Mouse (Mus musculus) lung, embryonic 15.5 days (tissue): Measurements from ENCODE around the gene Mov10l1. TPM values are rescaled to one million over a fixed set of nuclear protein-coding genes. Genes with fewer than 3 reads are reported as not detected.
A peak's percentile ranks its signal among the peaks of the same experiment; 100 is the strongest.

Experiments
- ATAC-seq: fragments of 200-750 bp; cut with Nextera tagmentation; 2 replicates; pipeline ENCODE4 v1.8.0; 2017; ENCODE audit warnings: moderate number of reproducible peaks, borderline replicate concordance; ENCODE audit not compliant: low FRiP score, low TSS enrichment; ENCODE audit errors: extremely low read depth
- H3K27ac ChIP-seq: fragments of 300-500 bp; sonication (generic); 2 replicates; pipeline ENCODE4 v1.5.1; 2015; ENCODE audit warnings: moderate library complexity, mild to moderate bottlenecking, inconsistent platforms
- H3K27me3 ChIP-seq: fragments of 300-500 bp; sonication (generic); 2 replicates; pipeline ENCODE4 v1.6.1; 2015; ENCODE audit warnings: inconsistent platforms
- H3K36me3 ChIP-seq: fragments of 300-500 bp; sonication (generic); 2 replicates; pipeline ENCODE4 v1.6.1; 2015; ENCODE audit warnings: inconsistent platforms
- H3K4me1 ChIP-seq: fragments of 300-500 bp; sonication (generic); 2 replicates; pipeline ENCODE4 v1.6.1; 2015; ENCODE audit warnings: inconsistent platforms
- H3K4me2 ChIP-seq: fragments of 300-500 bp; sonication (generic); 2 replicates; pipeline ENCODE4 v1.6.1; 2015; ENCODE audit warnings: inconsistent platforms, mild to moderate bottlenecking, moderate library complexity
- H3K4me3 ChIP-seq: fragments of 300-500 bp; sonication (generic); 2 replicates; pipeline ENCODE4 v1.5.1; 2015; ENCODE audit warnings: mild to moderate bottlenecking, inconsistent platforms
- H3K9ac ChIP-seq: fragments of 300-500 bp; sonication (generic); 2 replicates; pipeline ENCODE4 v1.6.1; 2015; ENCODE audit warnings: inconsistent platforms
- H3K9me3 ChIP-seq: fragments of 300-500 bp; sonication (generic); 2 replicates; pipeline ENCODE4 v1.6.1; 2016; ENCODE audit warnings: inconsistent platforms
- WGBS: fragments of 180-500 bp; shearing (Covaris S2); methylation state at CpG from one replicate; pipeline ENCODE4 v1.1.7; 2015; 5-methylcytosine and 5-hydroxymethylcytosine counted together
- polyA plus RNA-seq: library from polyadenylated mRNA; unstranded; fragments of >200 nt; fragmentation: Nextera tagmentation; extraction: Ambion mirVana; gene quantifications from 2 replicates; pipeline ENCODE4 v1.2.1, GENCODE M21; 2015

Gene Mov10l1
- polyA plus RNA-seq, 1 experiment from 2014 or later: 2.2 TPM

- no peak overlapping the region for H3K9ac ChIP-seq
- WGBS: 53% methylated on average over 7 of the region's 7 CpGs
- no peak overlapping the region for H3K4me3 ChIP-seq
- H3K27ac ChIP-seq: no peak overlapping the region
- H3K9me3 ChIP-seq: no peaks in the 10 kb centered on the region
- no peak for ATAC-seq
- H3K4me1 ChIP-seq: no peaks in the 10 kb centered on the region
- H3K4me2 ChIP-seq: no peak overlapping the region
- no peaks in the 10 kb centered on the region for H3K27me3 ChIP-seq
- no peaks in the 10 kb centered on the region for H3K36me3 ChIP-seq
Measured at GRCm38 (mm10) chr15:89020085-89020484, 37.4 kb downstream of the Mov10l1 start.

DNA sequence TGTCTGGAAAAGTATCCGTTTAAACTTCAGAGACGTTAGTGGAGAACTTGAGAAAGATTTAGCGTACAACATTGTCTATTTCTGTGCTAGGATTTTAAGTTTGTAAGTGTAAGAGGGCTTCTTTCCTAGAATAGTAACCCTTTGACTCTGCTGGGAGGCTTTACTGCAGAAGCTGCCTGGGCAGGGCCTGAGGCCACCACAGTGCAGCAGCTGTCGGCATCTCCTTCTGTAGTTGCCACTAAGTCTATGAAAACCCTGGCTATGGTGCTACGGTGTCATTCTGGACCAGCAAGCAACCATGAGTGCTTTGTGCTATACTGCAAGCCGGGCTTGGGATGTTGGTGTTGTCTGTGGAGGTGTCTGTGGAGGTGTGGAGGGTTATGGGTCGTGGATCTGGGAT is 37.8 kb downstream of the Mov10l1 start:
- H3K36me3 ChIP-seq: no peaks in the 10 kb centered on the region
- no peaks in the 10 kb centered on the region for H3K27me3 ChIP-seq
- no peak overlapping the region for H3K9ac ChIP-seq
- H3K27ac ChIP-seq: no peak overlapping the region
- no peak overlapping the region for H3K4me2 ChIP-seq
- H3K9me3 ChIP-seq: no peaks in the 10 kb centered on the region
- no peak for ATAC-seq
- H3K4me3 ChIP-seq: no peak overlapping the region
- H3K4me1 ChIP-seq: no peaks in the 10 kb centered on the region
- 69% methylated on average over 7 of the region's 7 CpGs for WGBS

GRCm38 (mm10) chr15:89044381-89044780 is 61.7 kb downstream of the Mov10l1 start:
- Histone ChIP-seq H3K4me1 (no peaks in the 10 kb centered on the region), H3K4me3 (no peak overlapping the region), H3K36me3 (no peaks in the 10 kb centered on the region), H3K9ac (no peak overlapping the region), H3K27ac (no peak overlapping the region), H3K27me3 (no peaks in the 10 kb centered on the region), H3K9me3 (peaks cover 3% of the 10 kb centered on the region; the same call in 1 of the 2 replicates), H3K4me2 (no peak overlapping the region)
- ATAC-seq: no peak
- WGBS: 73% methylated on average over 5 of the region's 5 CpGs

DNA sequence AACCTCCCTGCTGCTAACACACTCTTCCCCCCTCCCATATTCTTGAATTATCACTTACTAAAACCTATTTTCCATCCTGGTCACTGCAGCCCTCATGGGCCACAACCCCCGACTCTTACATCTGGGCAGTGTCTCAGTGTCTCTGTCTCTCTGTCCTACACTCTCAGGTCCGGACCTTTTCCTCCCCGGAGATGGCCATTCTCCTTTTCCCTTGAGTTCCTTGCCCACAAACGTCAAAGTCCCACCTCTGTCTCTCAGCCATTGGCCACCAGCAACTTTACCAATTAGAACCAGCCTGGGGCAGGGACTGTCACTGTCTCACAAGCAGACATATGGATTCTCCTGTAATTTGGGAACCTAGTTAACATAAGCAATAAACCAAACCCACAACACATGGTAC is 63.6 kb downstream of the Mov10l1 start:
- no peaks in the 10 kb centered on the region for H3K27me3 ChIP-seq
- H3K9ac ChIP-seq: no peak overlapping the region
- 70% methylated on average over 4 of the region's 4 CpGs for WGBS
- H3K9me3 ChIP-seq: peaks cover 3% of the 10 kb centered on the region; the same call in 1 of the 2 replicates
- H3K4me1 ChIP-seq: no peaks in the 10 kb centered on the region
- no peak overlapping the region for H3K4me3 ChIP-seq
- H3K36me3 ChIP-seq: no peaks in the 10 kb centered on the region
- H3K27ac ChIP-seq: no peak overlapping the region
- ATAC-seq: no peak
- H3K4me2 ChIP-seq: no peak overlapping the region

DNA sequence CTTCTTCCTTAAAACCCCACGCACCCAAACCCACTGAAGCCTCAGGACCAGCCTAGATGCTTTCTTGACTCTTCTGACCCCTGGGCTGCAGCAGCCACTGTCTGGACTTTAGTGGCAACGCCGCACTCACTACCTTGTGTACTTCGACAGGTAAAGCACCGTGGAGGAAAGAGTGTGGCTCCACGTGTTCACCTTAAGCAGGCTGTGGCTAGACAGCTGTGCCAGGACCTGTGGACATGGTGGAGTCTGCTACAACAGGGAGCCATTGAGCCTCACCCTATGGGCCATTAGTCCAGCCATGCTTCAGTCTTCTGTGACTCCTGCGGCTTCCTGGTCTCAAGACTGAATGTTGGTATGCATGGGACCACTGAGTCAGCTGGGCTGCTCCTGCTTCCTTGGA is 72.0 kb downstream of the Mov10l1 start:
- Histone ChIP-seq H3K4me3 (no peak overlapping the region), H3K4me1 (peaks cover 6% of the 10 kb centered on the region; the same call in 1 of the 2 replicates), H3K27ac (no peak overlapping the region), H3K27me3 (peaks cover 24% of the 10 kb centered on the region), H3K36me3 (no peaks in the 10 kb centered on the region), H3K9me3 (no peaks in the 10 kb centered on the region), H3K9ac (no peak overlapping the region), H3K4me2 (no peak overlapping the region)
- 87% methylated on average over 7 of the region's 7 CpGs for WGBS
- ATAC-seq: no peak

- WGBS: 26% methylated on average over 6 of the region's 6 CpGs
- H3K4me3 ChIP-seq: peak overlapping the region; percentile 55
- no peaks in the 10 kb centered on the region for H3K36me3 ChIP-seq
- peak overlapping the region; percentile 99; the same call in 1 of the 2 replicates for H3K4me2 ChIP-seq
- no peak overlapping the region for H3K9ac ChIP-seq
- no peaks in the 10 kb centered on the region for H3K9me3 ChIP-seq
- ATAC-seq: no peak; the same call in 1 of the 2 replicates
- no peak overlapping the region for H3K27ac ChIP-seq
- peaks cover 61% of the 10 kb centered on the region for H3K27me3 ChIP-seq
- peaks cover 12% of the 10 kb centered on the region for H3K4me1 ChIP-seq
Measured at GRCm38 (mm10) chr15:89058736-89059135, 76.0 kb downstream of the Mov10l1 start.

- H3K36me3 ChIP-seq: no peaks in the 10 kb centered on the region
- H3K4me1 ChIP-seq: peaks cover 12% of the 10 kb centered on the region
- H3K27me3 ChIP-seq: peaks cover 63% of the 10 kb centered on the region
- peak within 1 kb of the TSS; percentile 55 for H3K4me3 ChIP-seq
- under 1% methylated on average over 46 of the region's 57 CpGs for WGBS
- H3K27ac ChIP-seq: no peak within 1 kb of the TSS
- no peak; the same call in 1 of the 2 replicates for ATAC-seq
- H3K4me2 ChIP-seq: peak within 1 kb of the TSS; percentile 99
- H3K9ac ChIP-seq: peak within 1 kb of the TSS; percentile 40
- H3K9me3 ChIP-seq: no peaks in the 10 kb centered on the region
Measured at GRCm38 (mm10) chr15:89059161-89059931, 76.6 kb downstream of the Mov10l1 start, which contains the start of gene Panx2. TSS of gene Panx2 (plus strand) at chr15:89059734.

- no peaks in the 10 kb centered on the region for H3K36me3 ChIP-seq
- no peak for ATAC-seq
- peaks cover 12% of the 10 kb centered on the region for H3K4me1 ChIP-seq
- no peak overlapping the region for H3K27ac ChIP-seq
- H3K27me3 ChIP-seq: peaks cover 63% of the 10 kb centered on the region
- H3K4me2 ChIP-seq: peak overlapping the region; percentile 99
- 3% methylated on average over 35 of the region's 48 CpGs for WGBS
- no peaks in the 10 kb centered on the region for H3K9me3 ChIP-seq
- peak overlapping the region; percentile 55 for H3K4me3 ChIP-seq
- H3K9ac ChIP-seq: peak overlapping the region; percentile 40
Measured at GRCm38 (mm10) chr15:89060032-89060681, 77.4 kb downstream of the Mov10l1 start.

GRCm38 (mm10) chr15:89060811-89061460 is 78.2 kb downstream of the Mov10l1 start:
- H3K9ac ChIP-seq: no peak overlapping the region
- H3K4me1 ChIP-seq: peaks cover 12% of the 10 kb centered on the region

GRCm38 (mm10) chr15:89061761-89062517 is 79.2 kb downstream of the Mov10l1 start:
- ATAC-seq: no peak
- H3K4me1 ChIP-seq: peaks cover 12% of the 10 kb centered on the region
- no peak overlapping the region for H3K9ac ChIP-seq
- H3K4me2 ChIP-seq: no peak overlapping the region
- H3K9me3 ChIP-seq: no peaks in the 10 kb centered on the region
- WGBS: 86% methylated on average over 6 of the region's 6 CpGs
- H3K36me3 ChIP-seq: no peaks in the 10 kb centered on the region
- H3K27me3 ChIP-seq: peaks cover 79% of the 10 kb centered on the region
- no peak overlapping the region for H3K27ac ChIP-seq
- no peak overlapping the region for H3K4me3 ChIP-seq

More at GRCm38 (mm10) chr15:89060811-89061460, 78.2 kb downstream of the Mov10l1 start:
- no peak overlapping the region for H3K4me2 ChIP-seq
- ATAC-seq: no peak
- no peaks in the 10 kb centered on the region for H3K9me3 ChIP-seq
- peaks cover 69% of the 10 kb centered on the region for H3K27me3 ChIP-seq
- no peak overlapping the region for H3K27ac ChIP-seq
- H3K36me3 ChIP-seq: no peaks in the 10 kb centered on the region
- WGBS: 85% methylated on average over 12 of the region's 12 CpGs
- no peak overlapping the region for H3K4me3 ChIP-seq

DNA sequence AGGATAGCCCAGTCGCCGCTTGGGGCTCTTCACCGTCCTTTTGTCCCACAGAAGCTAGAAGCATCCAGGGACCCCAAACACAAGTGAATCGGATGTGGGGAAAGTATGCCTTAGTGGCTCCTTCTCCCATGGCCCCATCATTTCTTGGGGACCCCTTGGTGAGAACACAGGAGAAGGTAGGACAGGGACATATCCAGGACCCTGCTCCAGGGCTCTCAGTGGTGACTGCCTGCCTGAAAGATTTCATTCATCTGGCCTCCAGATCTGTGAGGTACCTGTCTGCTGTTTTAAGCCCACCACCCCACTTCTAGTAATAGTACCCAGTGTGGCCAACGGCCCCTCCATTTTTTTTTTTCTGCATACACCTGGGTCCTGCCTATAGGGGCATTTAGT is 79.8 kb downstream of the Mov10l1 start:
- Histone ChIP-seq H3K4me3 (no peak overlapping the region), H3K4me2 (no peak overlapping the region), H3K9ac (no peak overlapping the region), H3K4me1 (peaks cover 16% of the 10 kb centered on the region), H3K9me3 (no peaks in the 10 kb centered on the region), H3K36me3 (no peaks in the 10 kb centered on the region), H3K27ac (no peak overlapping the region), H3K27me3 (peaks cover 82% of the 10 kb centered on the region)
- 80% methylated on average over 5 of the region's 5 CpGs for WGBS
- no peak for ATAC-seq
